Mouse (Mus musculus): ENCODE measurements around the gene Bri3.
"Not testable (repeated sequence)": the region's sequence is repeated elsewhere in the genome, so short reads cannot be mapped to it uniquely, and the experiment has no call there.

Gene Bri3

GRCm38 (mm10) chr5:144356776-144357455, 112.7 kb downstream of the Bri3 start:
- intact Hi-C loops (cut with DNase I), result no loop called here

GRCm38 (mm10) chr5:144357551-144357880, 113.3 kb downstream of the Bri3 start:
- intact Hi-C loops (cut with DNase I), result no loop called here

GRCm38 (mm10) chr5:144357881-144358591, 113.8 kb downstream of the Bri3 start, which contains the start of gene Baiap2l1:
Gene Baiap2l1, minus strand, starts transcription at chr5:144358112.
- intact Hi-C loops (cut with DNase I), result no loop called here

GRCm38 (mm10) chr5:144358592-144358917, 114.3 kb downstream of the Bri3 start:
- intact Hi-C loops (cut with DNase I), result no loop called here

GRCm38 (mm10) chr5:144359886-144360285, 115.6 kb downstream of the Bri3 start:
- intact Hi-C loops (cut with DNase I), result no loop called here

GRCm38 (mm10) chr5:144360346-144360745, 116.1 kb downstream of the Bri3 start:
- intact Hi-C loops (cut with DNase I), result no loop called here

GRCm38 (mm10) chr5:144364680-144365357, 120.6 kb downstream of the Bri3 start:
- intact Hi-C loops (cut with DNase I), result no loop called here

GRCm38 (mm10) chr5:144366551-144366950, 122.3 kb downstream of the Bri3 start:
- intact Hi-C loops (cut with DNase I), result not testable (repeated sequence)

GRCm38 (mm10) chr5:144368661-144369205, 124.5 kb downstream of the Bri3 start:
- intact Hi-C loops (cut with DNase I), result no loop called here

GRCm38 (mm10) chr5:144370986-144371385, 126.7 kb downstream of the Bri3 start:
- intact Hi-C loops (cut with DNase I), result no loop called here

GRCm38 (mm10) chr5:144372177-144372576, 127.9 kb downstream of the Bri3 start:
- intact Hi-C loops (cut with DNase I), result no loop called here

GRCm38 (mm10) chr5:144372885-144373284, 128.6 kb downstream of the Bri3 start:
- intact Hi-C loops (cut with DNase I), result no loop called here

GRCm38 (mm10) chr5:144379431-144379830, 135.2 kb downstream of the Bri3 start:
- intact Hi-C loops (cut with DNase I), result no loop called here

- intact Hi-C loops (cut with DNase I), result loop anchor here (10.0 kb wide), 1 partner anchor 254 kb away; no protein-coding TSS in a partner anchor
Observed at GRCm38 (mm10) chr5:144380689-144381088, 136.5 kb downstream of the Bri3 start.

- intact Hi-C loops (cut with DNase I), result loop anchor here (10.0 kb wide), 1 partner anchor 253 kb away; no protein-coding TSS in a partner anchor
Observed at GRCm38 (mm10) chr5:144381782-144382181, 137.5 kb downstream of the Bri3 start.

GRCm38 (mm10) chr5:144383936-144384335, 139.7 kb downstream of the Bri3 start:
- intact Hi-C loops (cut with DNase I), result loop anchor here (10.0 kb wide), 1 partner anchor 251 kb away; no protein-coding TSS in a partner anchor

- intact Hi-C loops (cut with DNase I), result loop anchor here (2.0 to 10.0 kb wide), 3 partner anchors 39 to 347 kb away; no protein-coding TSS in a partner anchor
Observed at GRCm38 (mm10) chr5:144387851-144388250, 143.6 kb downstream of the Bri3 start.

- intact Hi-C loops (cut with DNase I), result no loop called here
Observed at GRCm38 (mm10) chr5:144394142-144394541, 149.9 kb downstream of the Bri3 start.

- intact Hi-C loops (cut with DNase I), result no loop called here
Observed at GRCm38 (mm10) chr5:144397566-144397965, 153.3 kb downstream of the Bri3 start.

- intact Hi-C loops (cut with DNase I), result no loop called here
Observed at GRCm38 (mm10) chr5:144400821-144401220, 156.6 kb downstream of the Bri3 start.

- intact Hi-C loops (cut with DNase I), result no loop called here
Observed at GRCm38 (mm10) chr5:144406256-144406655, 162.0 kb downstream of the Bri3 start.

GRCm38 (mm10) chr5:144410666-144411065, 166.4 kb downstream of the Bri3 start:
- intact Hi-C loops (cut with DNase I), result no loop called here

All from adrenal gland (tissue).